Mouse (Mus musculus): ENCODE data around the gene Usp15.

GRCm38 (mm10) chr10:123198183-123198582, 1.4 kb upstream of the Usp15 start:
- no peak for TF ChIP-seq CTCF (IDR thresholded peaks at IDR 0.05)
- TF ChIP-seq POLR2A (IDR thresholded peaks at IDR 0.05; ENCODE audit: insufficient read depth, low read depth, low read length) = no peak
- no peak for TF ChIP-seq EP300 (IDR thresholded peaks at IDR 0.05; ENCODE audit: insufficient read depth, low read depth, low read length)
